Mouse (Mus musculus) E14TG2a.4 (cell line): ENCODE data around the gene Myo1g.
"Not testable (repeated sequence)": the region's sequence is repeated elsewhere in the genome, so short reads cannot be mapped to it uniquely, and the experiment has no call there.

Experiments used
- H3K27me3 ChIP-seq: 2 replicates; pipeline ENCODE4 v1.6.1; 2014; ENCODE audit warnings: low read length, control low read depth; ENCODE audit not compliant: insufficient read depth
- H3K36me3 ChIP-seq: 2 replicates; pipeline ENCODE4 v1.6.1; 2014; ENCODE audit warnings: low read length, control low read depth; ENCODE audit not compliant: insufficient read depth
- H3K4me1 ChIP-seq: replicated peaks from 2 replicates; pipeline ENCODE4 v1.6.1; 2014; ENCODE audit warnings: low read depth, low read length, control low read depth
- H3K4me3 ChIP-seq: replicated peaks from 2 replicates; pipeline ENCODE4 v1.5.1; 2014; ENCODE audit warnings: mild to moderate bottlenecking, low read length
- H3K9me3 ChIP-seq: 2 replicates; pipeline ENCODE4 v1.6.1; 2014; ENCODE audit warnings: low read length, control low read depth
- CTCF ChIP-seq: conservative IDR thresholded peaks from 2 replicates; pipeline ENCODE4 v1.5.1; 2014; ENCODE audit warnings: low read length
- NANOG ChIP-seq: IDR thresholded peaks from 2 replicates; pipeline ENCODE4 v1.6.1; 2014; ENCODE audit warnings: borderline replicate concordance, low read length, mixed read lengths
- POU5F1 ChIP-seq: IDR thresholded peaks from 2 replicates; pipeline ENCODE4 v1.6.1; 2014; ENCODE audit warnings: low read length, borderline replicate concordance

Gene Myo1g

GRCm38 (mm10) chr11:6545186-6545856, 24.6 kb upstream of the Myo1g start:
- H3K36me3 ChIP-seq: peaks cover 10% of the 10 kb centered on the region; the same call in 1 of the 2 replicates
- H3K9me3 ChIP-seq: no peaks in the 10 kb centered on the region
- H3K4me3 ChIP-seq: peak overlapping the region; percentile 93
- peaks cover 52% of the 10 kb centered on the region for H3K4me1 ChIP-seq
- H3K27me3 ChIP-seq: no peaks in the 10 kb centered on the region
- TF ChIP-seq CTCF (no peak), NANOG (no peak), POU5F1 (no peak)

- Histone ChIP-seq H3K36me3 (peaks cover 5% of the 10 kb centered on the region; the same call in 1 of the 2 replicates), H3K27me3 (no peaks in the 10 kb centered on the region), H3K9me3 (no peaks in the 10 kb centered on the region), H3K4me3 (no peak overlapping the region), H3K4me1 (peaks cover 47% of the 10 kb centered on the region)
- no peak for TF ChIP-seq NANOG
Observed at GRCm38 (mm10) chr11:6544683-6545082, 23.9 kb upstream of the Myo1g start.

GRCm38 (mm10) chr11:6530746-6531145, 10.0 kb upstream of the Myo1g start:
- Histone ChIP-seq H3K4me1 (peaks cover 23% of the 10 kb centered on the region), H3K9me3 (no peaks in the 10 kb centered on the region), H3K36me3 (peaks cover 23% of the 10 kb centered on the region), H3K27me3 (no peaks in the 10 kb centered on the region), H3K4me3 (no peak overlapping the region)
- no peak for TF ChIP-seq POU5F1
- no peak for TF ChIP-seq NANOG
- no peak for TF ChIP-seq CTCF

GRCm38 (mm10) chr11:6529961-6530360, 9.2 kb upstream of the Myo1g start:
- Histone ChIP-seq H3K4me3 (no peak overlapping the region), H3K36me3 (peaks cover 31% of the 10 kb centered on the region), H3K4me1 (peaks cover 31% of the 10 kb centered on the region), H3K27me3 (no peaks in the 10 kb centered on the region), H3K9me3 (no peaks in the 10 kb centered on the region)
- TF ChIP-seq CTCF: no peak

GRCm38 (mm10) chr11:6528186-6529006, 7.6 kb upstream of the Myo1g start:
- H3K9me3 ChIP-seq: no peaks in the 10 kb centered on the region
- no peaks in the 10 kb centered on the region for H3K27me3 ChIP-seq
- peaks cover 42% of the 10 kb centered on the region for H3K36me3 ChIP-seq
- H3K4me3 ChIP-seq: peak overlapping the region; percentile 98
- H3K4me1 ChIP-seq: peaks cover 39% of the 10 kb centered on the region
- no peak for TF ChIP-seq POU5F1
- TF ChIP-seq CTCF: 0 out of 2 replicates have a peak, but pooled peaks have one; percentile 12

- no peaks in the 10 kb centered on the region for H3K9me3 ChIP-seq
- H3K27me3 ChIP-seq: no peaks in the 10 kb centered on the region
- TF ChIP-seq CTCF (no peak), NANOG (no peak), POU5F1 (no peak)
- H3K4me1 ChIP-seq: peaks cover 42% of the 10 kb centered on the region
- H3K36me3 ChIP-seq: peaks cover 42% of the 10 kb centered on the region
- H3K4me3 ChIP-seq: peak overlapping the region; percentile 98
Observed at GRCm38 (mm10) chr11:6527256-6528185, 6.8 kb upstream of the Myo1g start.

GRCm38 (mm10) chr11:6526526-6527255, 5.9 kb upstream of the Myo1g start:
- H3K9me3 ChIP-seq, H3K27me3 ChIP-seq: not testable (repeated sequence)
- H3K4me1 ChIP-seq: peaks cover 42% of the 10 kb centered on the region
- H3K36me3 ChIP-seq: peaks cover 42% of the 10 kb centered on the region
- peak overlapping the region; percentile 98 for H3K4me3 ChIP-seq

- H3K4me3 ChIP-seq: peak overlapping the region; percentile 98
- H3K36me3 ChIP-seq: peaks cover 42% of the 10 kb centered on the region
- TF ChIP-seq CTCF (no peak), NANOG (no peak), POU5F1 (no peak)
- peaks cover 47% of the 10 kb centered on the region for H3K4me1 ChIP-seq
- H3K9me3 ChIP-seq: no peaks in the 10 kb centered on the region
- H3K27me3 ChIP-seq: no peaks in the 10 kb centered on the region
Observed at GRCm38 (mm10) chr11:6525241-6525640, 4.5 kb upstream of the Myo1g start.
